Mouse (Mus musculus) left cerebral cortex, adult 8-10 months (tissue): ENCODE measurements at regions not wholly inside any gene's neighbourhood (a gene's known extent, or its start where the extent isn't known, plus 50 kb on each side); places are given as distances from the start of the nearest gene placed in this dataset.

ENCODE experiments used
- DNase-seq, 2 experiments: peaks; one replicate each; pipeline ENCODE4 v3.0.0; 2022; ENCODE audit warnings: low spot score in 2 of 2

- DNase-seq = no peak
Measured at GRCm38 (mm10) chr13:51016956-51017703, 83.5 kb upstream of the Spin1 start.

DNA sequence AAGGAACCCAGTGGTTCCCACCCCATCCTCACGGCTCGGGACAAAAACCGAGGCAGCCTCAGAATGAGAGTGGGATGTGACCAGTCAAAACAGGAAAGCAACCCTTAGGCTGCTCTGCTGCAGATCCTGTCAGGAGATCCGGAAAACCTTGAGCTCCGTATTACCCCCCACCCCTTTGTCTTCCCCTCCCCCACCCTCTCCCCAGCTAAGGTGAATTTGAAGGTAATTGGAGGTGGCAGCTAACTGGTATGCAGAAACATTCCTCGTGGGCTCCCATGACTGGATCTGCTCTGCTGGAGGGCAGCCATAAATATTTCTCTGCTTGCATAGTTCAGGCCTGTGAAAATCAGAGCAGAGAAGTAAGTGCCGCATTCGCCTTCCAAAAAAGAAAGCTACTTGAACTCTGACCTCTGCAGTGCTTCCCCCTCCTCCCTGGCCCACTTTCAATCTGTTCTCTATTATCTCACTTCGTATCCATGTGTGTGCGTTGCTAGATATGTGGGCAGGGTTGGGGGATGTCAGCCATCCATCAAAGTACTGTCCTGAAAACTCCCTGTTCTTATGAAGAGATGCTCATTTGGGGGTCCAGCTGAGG is 82.9 kb upstream of the Spin1 start:
- no peak for DNase-seq

GRCm38 (mm10) chr13:51018366-51018765 is 82.3 kb upstream of the Spin1 start:
- DNase-seq = no peak

GRCm38 (mm10) chr13:51022401-51023250 is 78.1 kb upstream of the Spin1 start:
- DNase-seq = no peak

GRCm38 (mm10) chr13:51023271-51023670 is 77.4 kb upstream of the Spin1 start:
- DNase-seq = no peak

- DNase-seq = no peak
Measured at GRCm38 (mm10) chr13:51026311-51026918, 74.3 kb upstream of the Spin1 start.

GRCm38 (mm10) chr13:51037850-51038450 is 62.7 kb upstream of the Spin1 start:
- DNase-seq = no peak

- no peak for DNase-seq
Measured at GRCm38 (mm10) chr13:51038955-51039354, 61.7 kb upstream of the Spin1 start.

GRCm38 (mm10) chr13:51041121-51041520 is 59.6 kb upstream of the Spin1 start:
- DNase-seq = no peak

GRCm38 (mm10) chr13:51042881-51043402 is 57.7 kb upstream of the Spin1 start:
- no peak for DNase-seq
